Mouse (Mus musculus) testis, adult 2 months (tissue): ENCODE results near the gene Snhg11. TPM values are rescaled to one million over a fixed set of nuclear protein-coding genes. Genes with fewer than 3 reads are reported as not detected.

Experiments used
- H3K27ac ChIP-seq: fragments of 200-500 bp; 2 replicates; pipeline ENCODE4 v1.5.1; 2012; ENCODE audit warnings: low read depth, low read length; ENCODE audit not compliant: control insufficient read depth, insufficient read depth
- H3K27me3 ChIP-seq: fragments of 200-500 bp; 2 replicates; pipeline ENCODE4 v1.6.1; 2012; ENCODE audit warnings: mild to moderate bottlenecking, low read length, moderate library complexity; ENCODE audit not compliant: control insufficient read depth, insufficient read depth
- H3K36me3 ChIP-seq: fragments of 200-500 bp; 2 replicates; pipeline ENCODE4 v1.6.1; 2012; ENCODE audit warnings: mild to moderate bottlenecking, low read length; ENCODE audit not compliant: control insufficient read depth, insufficient read depth
- H3K4me1 ChIP-seq: fragments of 200-500 bp; 2 replicates; pipeline ENCODE4 v1.6.1; 2012; ENCODE audit warnings: low read length; ENCODE audit not compliant: control insufficient read depth, insufficient read depth
- H3K4me3 ChIP-seq: fragments of 200-500 bp; 2 replicates; pipeline ENCODE4 v1.5.1; 2012; ENCODE audit warnings: low read depth, mild to moderate bottlenecking, low read length, moderate library complexity, mixed read lengths; ENCODE audit not compliant: control insufficient read depth
- CTCF ChIP-seq: fragments of 200-500 bp; IDR thresholded peaks from 2 replicates; pipeline ENCODE4 v1.5.1; 2012; ENCODE audit warnings: low read depth, mild to moderate bottlenecking, inconsistent platforms, low read length, moderate library complexity; ENCODE audit not compliant: control insufficient read depth, insufficient read depth, insufficient replicate concordance
- POLR2A ChIP-seq: fragments of 200-500 bp; IDR thresholded peaks from 2 replicates; pipeline ENCODE4 v1.6.1; 2012; ENCODE audit warnings: low read depth, mild to moderate bottlenecking, inconsistent platforms, low read length, moderate library complexity; ENCODE audit not compliant: control insufficient read depth
- polyA plus RNA-seq: library from polyadenylated mRNA; depleted of rRNA; stranded (reverse); fragments of >200 nt; gene quantifications from 2 replicates; pipeline ENCODE4 v1.2.3, GENCODE M21; 2012

Gene Snhg11
- polyA plus RNA-seq, 1 experiment = 3.4 TPM

DNA sequence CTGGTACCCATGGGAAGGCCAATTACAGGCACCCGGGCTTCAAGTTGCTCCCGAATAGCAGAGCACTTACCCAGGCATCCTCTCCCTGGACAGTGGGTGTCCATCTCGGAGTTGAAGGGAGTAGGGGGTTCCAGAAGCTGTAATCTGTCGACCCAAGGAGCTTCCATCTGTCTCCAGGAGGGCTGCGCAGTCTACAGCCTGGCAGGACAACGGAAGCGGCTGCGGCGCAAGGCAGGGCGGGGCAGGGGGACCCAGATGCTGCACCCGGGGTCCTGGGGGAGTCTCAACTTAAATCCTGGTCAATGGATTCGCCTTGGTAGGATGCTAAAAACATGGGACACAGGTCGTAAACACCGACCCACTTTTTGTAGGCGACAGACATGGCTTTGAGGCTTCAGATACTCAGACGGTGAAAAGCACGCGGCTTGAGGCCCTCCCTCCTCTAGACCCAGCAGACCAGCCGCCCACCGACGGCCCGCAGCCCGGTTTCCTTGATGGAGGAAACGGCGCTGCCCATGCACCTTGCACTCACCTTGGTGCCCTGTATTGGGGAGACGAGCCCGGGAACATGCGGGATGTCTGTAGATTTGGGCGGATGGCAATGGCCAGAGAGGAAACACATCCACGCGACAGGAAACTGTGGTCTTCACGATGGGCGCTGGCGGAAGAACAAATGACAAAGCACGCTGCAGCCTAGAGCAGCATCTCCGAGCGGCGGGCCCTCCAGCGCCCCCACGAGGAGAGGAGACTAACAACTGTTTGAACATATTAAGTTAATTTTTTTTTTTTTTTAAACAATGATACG lies 14.4 kb upstream of the Snhg11 start:
- peak; percentile 88 for TF ChIP-seq POLR2A
- peak; percentile 78; the same call in 1 of the 2 replicates for TF ChIP-seq CTCF
- Histone ChIP-seq H3K27ac (peak overlapping the region; percentile 75), H3K36me3 (peaks cover 6% of the 10 kb centered on the region), H3K27me3 (no peaks in the 10 kb centered on the region), H3K4me3 (peak overlapping the region; percentile 99), H3K4me1 (no peaks in the 10 kb centered on the region; the same call in 1 of the 2 replicates)

- H3K27ac ChIP-seq = peak overlapping the region; percentile 70
- H3K4me1 ChIP-seq = no peaks in the 10 kb centered on the region; the same call in 1 of the 2 replicates
- no peaks in the 10 kb centered on the region for H3K27me3 ChIP-seq
- peak overlapping the region; percentile 99; the same call in 1 of the 2 replicates for H3K4me3 ChIP-seq
- TF ChIP-seq POLR2A (no peak), CTCF (no peak)
- H3K36me3 ChIP-seq = peaks cover 4% of the 10 kb centered on the region
Measured at GRCm38 (mm10) chr2:158361678-158362320, 13.6 kb upstream of the Snhg11 start.

- no peaks in the 10 kb centered on the region; the same call in 1 of the 2 replicates for H3K4me1 ChIP-seq
- no peak for TF ChIP-seq POLR2A
- TF ChIP-seq CTCF = no peak
- H3K27ac ChIP-seq = no peak overlapping the region
- H3K36me3 ChIP-seq = peaks cover under 1% of the 10 kb centered on the region
- no peak overlapping the region for H3K4me3 ChIP-seq
- H3K27me3 ChIP-seq = no peaks in the 10 kb centered on the region
Measured at GRCm38 (mm10) chr2:158364175-158364574, 11.3 kb upstream of the Snhg11 start.

- TF ChIP-seq CTCF = no peak
- TF ChIP-seq POLR2A = no peak
- Histone ChIP-seq H3K27me3 (no peaks in the 10 kb centered on the region), H3K36me3 (no peaks in the 10 kb centered on the region), H3K4me3 (no peak overlapping the region), H3K27ac (no peak overlapping the region), H3K4me1 (peaks cover 2% of the 10 kb centered on the region)
Measured at GRCm38 (mm10) chr2:158365099-158365850, 10.2 kb upstream of the Snhg11 start.

DNA sequence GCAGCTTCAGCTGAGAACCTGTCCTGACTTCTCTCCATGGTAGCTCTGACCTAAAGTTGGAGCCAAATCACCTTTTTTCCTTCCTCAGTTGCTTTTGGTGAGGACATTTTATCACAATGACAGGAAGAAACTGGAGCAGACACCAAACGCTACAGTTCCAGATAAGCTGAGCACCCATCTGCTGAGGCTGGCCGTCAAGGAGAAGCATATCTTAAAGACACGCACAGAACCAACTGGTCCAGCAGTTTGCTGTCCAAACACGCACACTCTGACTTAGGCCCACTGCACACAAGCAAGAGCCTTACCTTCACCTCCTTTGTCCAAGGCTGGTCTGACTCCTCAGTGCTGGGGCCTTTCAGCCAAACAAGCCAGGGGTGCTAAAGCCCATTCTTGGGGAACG lies 7.8 kb upstream of the Snhg11 start:
- H3K4me3 ChIP-seq = no peak overlapping the region
- TF ChIP-seq POLR2A (no peak), CTCF (no peak)
- H3K36me3 ChIP-seq = no peaks in the 10 kb centered on the region
- peaks cover 4% of the 10 kb centered on the region for H3K4me1 ChIP-seq
- no peaks in the 10 kb centered on the region for H3K27me3 ChIP-seq
- H3K27ac ChIP-seq = no peak overlapping the region

DNA sequence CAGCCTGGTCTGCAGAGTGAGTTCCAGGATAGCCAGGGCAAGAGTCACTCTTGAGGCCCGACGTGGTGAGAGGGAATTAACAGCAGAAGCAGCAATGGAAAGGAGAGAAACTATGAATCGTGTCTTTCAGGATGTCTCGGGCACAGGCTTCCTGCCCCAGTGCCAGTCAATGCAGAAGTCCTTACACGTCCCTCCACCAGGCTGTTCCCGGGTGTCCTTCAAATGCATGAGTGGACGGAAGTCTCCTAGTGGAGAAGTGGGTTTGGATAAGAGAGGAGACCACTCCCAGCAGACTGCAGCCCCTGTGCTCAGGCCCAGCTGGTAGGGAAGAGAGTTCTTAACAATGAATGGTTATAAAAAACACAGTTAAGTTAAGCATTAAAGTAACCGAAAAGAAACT lies 7.1 kb upstream of the Snhg11 start:
- H3K4me1 ChIP-seq = peaks cover 4% of the 10 kb centered on the region
- no peak for TF ChIP-seq POLR2A
- no peak for TF ChIP-seq CTCF
- H3K36me3 ChIP-seq = no peaks in the 10 kb centered on the region
- no peaks in the 10 kb centered on the region for H3K27me3 ChIP-seq
- no peak overlapping the region for H3K4me3 ChIP-seq
- no peak overlapping the region for H3K27ac ChIP-seq

DNA sequence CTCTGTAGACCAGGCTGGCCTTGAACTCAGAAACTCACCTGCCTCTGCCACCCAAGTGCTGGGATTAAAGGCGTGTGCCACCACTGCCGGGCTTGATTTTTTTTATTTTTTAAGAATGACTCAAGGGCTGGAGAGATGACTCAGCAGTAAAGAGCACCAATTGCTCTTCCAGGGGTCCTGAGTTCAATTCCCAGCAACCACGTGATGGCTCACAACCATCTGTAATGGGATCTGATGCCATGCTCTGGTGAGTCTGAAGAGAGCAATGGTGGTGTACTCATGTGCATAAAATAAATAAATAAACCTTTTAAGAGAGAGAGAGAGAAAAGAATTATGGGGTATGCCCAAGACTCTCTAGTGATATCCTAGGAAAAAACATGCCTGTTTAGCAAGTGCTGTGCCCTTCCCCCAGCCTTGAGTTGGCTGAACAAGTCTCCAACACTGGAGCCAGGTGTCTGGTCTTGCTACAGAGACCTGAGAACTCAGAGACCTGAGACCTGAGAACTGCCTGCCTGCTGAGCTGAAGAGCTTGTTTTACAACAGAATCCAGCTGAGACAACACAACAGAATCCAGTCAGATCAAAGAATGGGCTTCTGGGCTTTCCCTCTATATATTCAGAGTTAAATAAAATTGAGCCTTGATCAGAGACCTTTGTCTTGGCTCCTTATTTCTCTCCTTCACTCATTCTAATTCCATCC lies 5.8 kb upstream of the Snhg11 start:
- H3K4me1 ChIP-seq = peaks cover 4% of the 10 kb centered on the region
- H3K36me3 ChIP-seq = no peaks in the 10 kb centered on the region
- no peaks in the 10 kb centered on the region for H3K27me3 ChIP-seq
- peak overlapping the region; percentile 75; the same call in 1 of the 2 replicates for H3K27ac ChIP-seq
- peak overlapping the region; percentile 83 for H3K4me3 ChIP-seq
- TF ChIP-seq CTCF (no peak), POLR2A (no peak)
